Mouse (Mus musculus) large intestine, adult 2 months (tissue): ENCODE measurements around the gene Sacm1l. TPM values are rescaled to one million over a fixed set of nuclear protein-coding genes. Genes with fewer than 3 reads are reported as not detected.

ENCODE experiments used
- DNase-seq: peaks from one replicate; pipeline ENCODE4 v3.0.0-alpha.2; 2012; ENCODE audit warnings: low read depth, low spot score
- WGBS: fragments of 180-500 bp; shearing (Covaris S2); methylation state at CpG from one replicate; pipeline ENCODE4 v1.1.7; 2018; 5-methylcytosine and 5-hydroxymethylcytosine counted together
- polyA plus RNA-seq: library from polyadenylated mRNA; depleted of rRNA; stranded (reverse); fragments of >200 nt; gene quantifications from 2 replicates; pipeline ENCODE4 v1.2.3, GENCODE M21; 2012

Gene Sacm1l
- polyA plus RNA-seq, 1 experiment, result 10.5 TPM

- 22% methylated on average over 1 of the region's 1 CpGs for WGBS
- no peak for DNase-seq
Observed at GRCm38 (mm10) chr9:123539093-123539492, 9.5 kb downstream of the Sacm1l start.

GRCm38 (mm10) chr9:123539823-123540222, 10.3 kb downstream of the Sacm1l start:
- no peak for DNase-seq
- 86% methylated on average over 2 of the region's 2 CpGs for WGBS

GRCm38 (mm10) chr9:123554599-123554998, 25.0 kb downstream of the Sacm1l start:
- 90% methylated on average over 3 of the region's 3 CpGs for WGBS

GRCm38 (mm10) chr9:123577360-123578192, 48.0 kb downstream of the Sacm1l start:
- WGBS, result 82% methylated on average over 10 of the region's 10 CpGs
- DNase-seq, result no peak

More at GRCm38 (mm10) chr9:123554599-123554998, 25.0 kb downstream of the Sacm1l start:
- no peak for DNase-seq

- peak; percentile 18 for DNase-seq
- WGBS, result 38% methylated on average over 7 of the region's 7 CpGs
Observed at GRCm38 (mm10) chr9:123589240-123589910, 59.8 kb downstream of the Sacm1l start.

- 85% methylated on average over 4 of the region's 4 CpGs for WGBS
- DNase-seq, result no peak
Observed at GRCm38 (mm10) chr9:123595194-123595593, 65.6 kb downstream of the Sacm1l start.

- DNase-seq, result no peak
- 89% methylated on average over 2 of the region's 2 CpGs for WGBS
Observed at GRCm38 (mm10) chr9:123596910-123597309, 67.4 kb downstream of the Sacm1l start.

GRCm38 (mm10) chr9:123597376-123597775, 67.8 kb downstream of the Sacm1l start:
- DNase-seq, result no peak
- 96% methylated on average over 2 of the region's 2 CpGs for WGBS

GRCm38 (mm10) chr9:123601529-123601928, 72.0 kb downstream of the Sacm1l start:
- DNase-seq, result no peak
- WGBS, result 81% methylated on average over 1 of the region's 1 CpGs

GRCm38 (mm10) chr9:123620311-123621098, 90.9 kb downstream of the Sacm1l start:
- WGBS, result 33% methylated on average over 5 of the region's 5 CpGs
- DNase-seq, result peak; percentile 47

GRCm38 (mm10) chr9:123624741-123625140, 95.2 kb downstream of the Sacm1l start:
- 67% methylated on average over 2 of the region's 2 CpGs for WGBS
- DNase-seq, result no peak

GRCm38 (mm10) chr9:123625821-123626220, 96.3 kb downstream of the Sacm1l start:
- DNase-seq, result no peak
- WGBS, result 93% methylated on average over 11 of the region's 11 CpGs

- no peak for DNase-seq
- 85% methylated on average over 3 of the region's 3 CpGs for WGBS
Observed at GRCm38 (mm10) chr9:123631666-123632065, 102.1 kb downstream of the Sacm1l start.

- 77% methylated on average over 6 of the region's 6 CpGs for WGBS
- no peak for DNase-seq
Observed at GRCm38 (mm10) chr9:123632281-123632680, 102.7 kb downstream of the Sacm1l start, which contains the start of gene Slc6a20b. Slc6a20b (minus strand) TSS chr9:123632565.

- 87% methylated on average over 3 of the region's 3 CpGs for WGBS
- DNase-seq, result no peak
Observed at GRCm38 (mm10) chr9:123632993-123633392, 103.4 kb downstream of the Sacm1l start.

GRCm38 (mm10) chr9:123636771-123637170, 107.2 kb downstream of the Sacm1l start:
- 79% methylated on average over 5 of the region's 5 CpGs for WGBS
- DNase-seq, result no peak

GRCm38 (mm10) chr9:123638231-123638630, 108.7 kb downstream of the Sacm1l start:
- DNase-seq, result no peak

GRCm38 (mm10) chr9:123638668-123639089, 109.1 kb downstream of the Sacm1l start:
- DNase-seq, result no peak
- 20% methylated on average over 1 of the region's 1 CpGs for WGBS

- DNase-seq, result no peak
- 42% methylated on average over 1 of the region's 1 CpGs for WGBS
Observed at GRCm38 (mm10) chr9:123640106-123640505, 110.5 kb downstream of the Sacm1l start.
